Mouse (Mus musculus): ENCODE data around the gene Dpp6. TPM values are rescaled to one million over a fixed set of nuclear protein-coding genes. Genes with fewer than 3 reads are reported as not detected.
A peak's percentile ranks its signal among the peaks of the same experiment; 100 is the strongest.

Gene Dpp6
- polyA plus RNA-seq, 1 experiment from 2014 or later = 3.7 TPM

- no peaks in the 10 kb centered on the region for H3K4me1 ChIP-seq
- 87% methylated on average over 3 of the region's 3 CpGs for WGBS
Measured at GRCm38 (mm10) chr5:27247793-27248192, 430.8 kb downstream of the Dpp6 start.

GRCm38 (mm10) chr5:27248685-27249084 lies 431.7 kb downstream of the Dpp6 start:
- ATAC-seq (ENCODE audit: low FRiP score, low read depth) = no peak
- Histone ChIP-seq H3K4me2 (replicated peaks) (no peak overlapping the region), H3K9ac (no peak overlapping the region), H3K9me3 (no peaks in the 10 kb centered on the region), H3K4me1 (no peaks in the 10 kb centered on the region), H3K27ac (no peak overlapping the region), H3K4me3 (no peak overlapping the region), H3K27me3 (no peaks in the 10 kb centered on the region), H3K36me3 (no peaks in the 10 kb centered on the region)
- WGBS = 80% methylated on average over 2 of the region's 2 CpGs

More at GRCm38 (mm10) chr5:27247793-27248192, 430.8 kb downstream of the Dpp6 start:
- no peak for ATAC-seq (ENCODE audit: low FRiP score, low read depth)
- Histone ChIP-seq H3K27me3 (no peaks in the 10 kb centered on the region), H3K4me2 (replicated peaks) (no peak overlapping the region), H3K4me3 (no peak overlapping the region), H3K36me3 (no peaks in the 10 kb centered on the region), H3K27ac (no peak overlapping the region), H3K9me3 (no peaks in the 10 kb centered on the region), H3K9ac (no peak overlapping the region)

GRCm38 (mm10) chr5:27249951-27250350 lies 432.9 kb downstream of the Dpp6 start:
- H3K9me3 ChIP-seq = peaks cover 7% of the 10 kb centered on the region; the same call in 1 of the 2 replicates
- H3K4me3 ChIP-seq = no peak overlapping the region
- ATAC-seq (ENCODE audit: low FRiP score, low read depth) = no peak
- no peaks in the 10 kb centered on the region for H3K27me3 ChIP-seq
- 66% methylated on average over 4 of the region's 4 CpGs for WGBS
- H3K4me1 ChIP-seq = no peaks in the 10 kb centered on the region
- no peak overlapping the region for H3K4me2 ChIP-seq (replicated peaks)
- no peaks in the 10 kb centered on the region for H3K36me3 ChIP-seq
- H3K27ac ChIP-seq = no peak overlapping the region
- no peak overlapping the region for H3K9ac ChIP-seq

GRCm38 (mm10) chr5:27250906-27251305 lies 433.9 kb downstream of the Dpp6 start:
- no peak overlapping the region for H3K4me3 ChIP-seq
- no peak overlapping the region for H3K4me2 ChIP-seq (replicated peaks)
- 84% methylated on average over 3 of the region's 3 CpGs for WGBS
- peaks cover 7% of the 10 kb centered on the region; the same call in 1 of the 2 replicates for H3K9me3 ChIP-seq
- H3K4me1 ChIP-seq = no peaks in the 10 kb centered on the region
- no peak for ATAC-seq (ENCODE audit: low FRiP score, low read depth)
- H3K9ac ChIP-seq = no peak overlapping the region
- no peaks in the 10 kb centered on the region for H3K36me3 ChIP-seq
- no peak overlapping the region for H3K27ac ChIP-seq
- no peaks in the 10 kb centered on the region for H3K27me3 ChIP-seq

GRCm38 (mm10) chr5:27251361-27251760 lies 434.4 kb downstream of the Dpp6 start:
- H3K27me3 ChIP-seq = no peaks in the 10 kb centered on the region
- H3K4me2 ChIP-seq (replicated peaks) = no peak overlapping the region

GRCm38 (mm10) chr5:27255247-27255646 lies 438.2 kb downstream of the Dpp6 start:
- no peak overlapping the region for H3K27ac ChIP-seq
- 82% methylated on average over 2 of the region's 2 CpGs for WGBS
- no peak overlapping the region for H3K9ac ChIP-seq
- no peak for ATAC-seq (ENCODE audit: low FRiP score, low read depth)
- H3K36me3 ChIP-seq = no peaks in the 10 kb centered on the region
- no peak overlapping the region for H3K4me3 ChIP-seq
- H3K4me1 ChIP-seq = no peaks in the 10 kb centered on the region
- H3K4me2 ChIP-seq (replicated peaks) = no peak overlapping the region
- H3K27me3 ChIP-seq = no peaks in the 10 kb centered on the region
- peaks cover 7% of the 10 kb centered on the region; the same call in 1 of the 2 replicates for H3K9me3 ChIP-seq

More at GRCm38 (mm10) chr5:27251361-27251760, 434.4 kb downstream of the Dpp6 start:
- Histone ChIP-seq H3K27ac (no peak overlapping the region), H3K9ac (no peak overlapping the region), H3K4me3 (no peak overlapping the region), H3K36me3 (no peaks in the 10 kb centered on the region), H3K9me3 (peaks cover 7% of the 10 kb centered on the region; the same call in 1 of the 2 replicates), H3K4me1 (no peaks in the 10 kb centered on the region)
- ATAC-seq (ENCODE audit: low FRiP score, low read depth) = no peak

- H3K36me3 ChIP-seq = no peaks in the 10 kb centered on the region
- H3K4me3 ChIP-seq = no peak overlapping the region
- H3K9me3 ChIP-seq = peaks cover 7% of the 10 kb centered on the region; the same call in 1 of the 2 replicates
- no peak for ATAC-seq (ENCODE audit: low FRiP score, low read depth)
- 73% methylated on average over 3 of the region's 3 CpGs for WGBS
- peaks cover 7% of the 10 kb centered on the region; the same call in 1 of the 2 replicates for H3K4me1 ChIP-seq
- no peak overlapping the region for H3K9ac ChIP-seq
- no peak overlapping the region for H3K27ac ChIP-seq
- H3K27me3 ChIP-seq = no peaks in the 10 kb centered on the region
- H3K4me2 ChIP-seq (replicated peaks) = no peak overlapping the region
Measured at GRCm38 (mm10) chr5:27258636-27259035, 441.6 kb downstream of the Dpp6 start.

GRCm38 (mm10) chr5:27261746-27262727 lies 445.0 kb downstream of the Dpp6 start:
- Histone ChIP-seq H3K27ac (no peak overlapping the region), H3K36me3 (no peaks in the 10 kb centered on the region), H3K4me2 (replicated peaks) (peak overlapping the region; percentile 62), H3K4me3 (peak overlapping the region; percentile 36), H3K9ac (peak overlapping the region; percentile 58), H3K9me3 (no peaks in the 10 kb centered on the region), H3K4me1 (peaks cover 7% of the 10 kb centered on the region; the same call in 1 of the 2 replicates), H3K27me3 (no peaks in the 10 kb centered on the region)
- peak; percentile 87 for ATAC-seq (ENCODE audit: low FRiP score, low read depth)
- 9% methylated on average over 27 of the region's 27 CpGs for WGBS

GRCm38 (mm10) chr5:27262751-27263150 lies 445.7 kb downstream of the Dpp6 start:
- Histone ChIP-seq H3K4me1 (peaks cover 7% of the 10 kb centered on the region; the same call in 1 of the 2 replicates), H3K27ac (no peak overlapping the region), H3K9me3 (no peaks in the 10 kb centered on the region), H3K27me3 (no peaks in the 10 kb centered on the region), H3K4me3 (no peak overlapping the region), H3K36me3 (no peaks in the 10 kb centered on the region), H3K9ac (no peak overlapping the region), H3K4me2 (replicated peaks) (no peak overlapping the region)
- WGBS = 77% methylated on average over 1 of the region's 1 CpGs
- ATAC-seq (ENCODE audit: low FRiP score, low read depth) = no peak

- Histone ChIP-seq H3K36me3 (no peaks in the 10 kb centered on the region), H3K4me3 (no peak overlapping the region), H3K27me3 (no peaks in the 10 kb centered on the region), H3K27ac (no peak overlapping the region), H3K9ac (no peak overlapping the region), H3K4me2 (replicated peaks) (no peak overlapping the region), H3K4me1 (peaks cover 7% of the 10 kb centered on the region; the same call in 1 of the 2 replicates), H3K9me3 (no peaks in the 10 kb centered on the region)
- no peak for ATAC-seq (ENCODE audit: low FRiP score, low read depth)
- 80% methylated on average over 3 of the region's 3 CpGs for WGBS
Measured at GRCm38 (mm10) chr5:27265281-27265680, 448.3 kb downstream of the Dpp6 start.

GRCm38 (mm10) chr5:27271336-27271735 lies 454.3 kb downstream of the Dpp6 start:
- Histone ChIP-seq H3K4me3 (no peak overlapping the region), H3K9ac (no peak overlapping the region), H3K4me1 (no peaks in the 10 kb centered on the region), H3K27me3 (no peaks in the 10 kb centered on the region), H3K36me3 (no peaks in the 10 kb centered on the region), H3K27ac (no peak overlapping the region), H3K9me3 (no peaks in the 10 kb centered on the region), H3K4me2 (replicated peaks) (no peak overlapping the region)
- WGBS = 72% methylated on average over 4 of the region's 4 CpGs
- ATAC-seq (ENCODE audit: low FRiP score, low read depth) = no peak

GRCm38 (mm10) chr5:27274781-27275395 lies 457.9 kb downstream of the Dpp6 start:
- H3K9me3 ChIP-seq = no peaks in the 10 kb centered on the region
- H3K4me1 ChIP-seq = no peaks in the 10 kb centered on the region
- whole genome bisulfite sequencing = 76% methylated on average over 8 of the region's 8 CpGs
- no peaks in the 10 kb centered on the region for H3K36me3 ChIP-seq
- no peak for ATAC-seq (ENCODE audit: low FRiP score, low read depth)
- H3K27ac ChIP-seq = no peak overlapping the region
- no peaks in the 10 kb centered on the region for H3K27me3 ChIP-seq
- no peak overlapping the region for H3K4me3 ChIP-seq
- H3K4me2 ChIP-seq (replicated peaks) = no peak overlapping the region
- no peak overlapping the region for H3K9ac ChIP-seq

All from limb, embryonic 13.5 days (tissue).